Mouse (Mus musculus) embryonic facial prominence, embryonic 13.5 days (tissue): ENCODE measurements around the gene Gm4491. TPM values are rescaled to one million over a fixed set of nuclear protein-coding genes. Genes with fewer than 3 reads are reported as not detected.

Experiments
- ATAC-seq: fragments of 200-750 bp; cut with Nextera tagmentation; 2 replicates; pipeline ENCODE4 v1.8.0; 2017; ENCODE audit warnings: low read depth; ENCODE audit not compliant: insufficient number of reproducible peaks, insufficient read depth, low FRiP score, low TSS enrichment
- H3K27ac ChIP-seq: fragments of 300-500 bp; sonication (generic); 2 replicates; pipeline ENCODE4 v1.5.1; 2015; ENCODE audit warnings: moderate library complexity, mild to moderate bottlenecking, inconsistent platforms
- H3K27me3 ChIP-seq: fragments of 300-500 bp; sonication (generic); 2 replicates; pipeline ENCODE4 v1.6.1; 2015; ENCODE audit warnings: mild to moderate bottlenecking, inconsistent platforms
- H3K36me3 ChIP-seq: fragments of 300-500 bp; sonication (generic); 2 replicates; pipeline ENCODE4 v1.6.1; 2015; ENCODE audit warnings: mild to moderate bottlenecking, inconsistent platforms
- H3K4me1 ChIP-seq: fragments of 300-500 bp; sonication (generic); 2 replicates; pipeline ENCODE4 v1.6.1; 2015; ENCODE audit warnings: inconsistent platforms
- H3K4me2 ChIP-seq: fragments of 300-500 bp; sonication (generic); 2 replicates; pipeline ENCODE4 v1.6.1; 2015; ENCODE audit warnings: moderate library complexity, mild to moderate bottlenecking, inconsistent platforms
- H3K4me3 ChIP-seq: fragments of 300-500 bp; sonication (generic); 2 replicates; pipeline ENCODE4 v1.5.1; 2015; ENCODE audit warnings: mild to moderate bottlenecking, inconsistent platforms
- H3K9ac ChIP-seq: fragments of 300-500 bp; sonication (generic); 2 replicates; pipeline ENCODE4 v1.6.1; 2015; ENCODE audit warnings: mild to moderate bottlenecking, inconsistent platforms
- H3K9me3 ChIP-seq: fragments of 300-500 bp; sonication (generic); 2 replicates; pipeline ENCODE4 v1.6.1; 2016; ENCODE audit warnings: inconsistent platforms
- WGBS: fragments of 180-500 bp; shearing (Covaris S2); methylation state at CpG from one replicate; pipeline ENCODE4 v1.1.7; 2015; ENCODE audit warnings: mixed read lengths; 5-methylcytosine and 5-hydroxymethylcytosine counted together
- polyA plus RNA-seq: library from polyadenylated mRNA; unstranded; fragments of >200 nt; fragmentation: Nextera tagmentation; extraction: Ambion mirVana; gene quantifications from 2 replicates; pipeline ENCODE4 v1.2.1, GENCODE M21; 2015

Gene Gm4491
- 0.13 TPM in 1 of 2 replicates, not detected in the other for polyA plus RNA-seq

- Histone ChIP-seq H3K27me3 (peaks cover 3% of the 10 kb centered on the region; the same call in 1 of the 2 replicates), H3K27ac (0 out of 2 replicates have a peak within 1 kb of the TSS, but pooled peaks have one; percentile 1), H3K4me3 (no peak within 1 kb of the TSS), H3K4me2 (no peak within 1 kb of the TSS), H3K36me3 (no peaks in the 10 kb centered on the region), H3K9me3 (no peaks in the 10 kb centered on the region), H3K4me1 (peaks cover 10% of the 10 kb centered on the region), H3K9ac (no peak within 1 kb of the TSS)
- WGBS = 24% methylated on average over 13 of the region's 13 CpGs
- no peak for ATAC-seq
Measured at GRCm38 (mm10) chr14:57115823-57116544, at the start of gene Gm4491. TSS of gene Gm4491 (minus strand) at chr14:57115883.

- Histone ChIP-seq H3K4me1 (0 out of 2 replicates have a peak, but pooled peaks cover 9% of the 10 kb centered on the region), H3K9ac (0 out of 2 replicates have a peak overlapping the region, but pooled peaks have one; percentile 3), H3K4me3 (no peak overlapping the region), H3K27ac (no peak overlapping the region), H3K9me3 (no peaks in the 10 kb centered on the region), H3K36me3 (no peaks in the 10 kb centered on the region), H3K4me2 (no peak overlapping the region), H3K27me3 (no peaks in the 10 kb centered on the region)
- 40% methylated on average over 2 of the region's 2 CpGs for WGBS
- no peak for ATAC-seq
Measured at GRCm38 (mm10) chr14:57161833-57162232, 46.1 kb upstream of the Gm4491 start.

GRCm38 (mm10) chr14:57161201-57161600 is 45.5 kb upstream of the Gm4491 start:
- H3K27me3 ChIP-seq = no peaks in the 10 kb centered on the region
- H3K4me3 ChIP-seq = no peak overlapping the region
- H3K4me2 ChIP-seq = no peak overlapping the region
- ATAC-seq = no peak
- H3K36me3 ChIP-seq = no peaks in the 10 kb centered on the region
- no peaks in the 10 kb centered on the region for H3K9me3 ChIP-seq
- 74% methylated on average over 4 of the region's 4 CpGs for whole genome bisulfite sequencing
- H3K4me1 ChIP-seq = 0 out of 2 replicates have a peak, but pooled peaks cover 9% of the 10 kb centered on the region
- no peak overlapping the region for H3K9ac ChIP-seq
- no peak overlapping the region for H3K27ac ChIP-seq

GRCm38 (mm10) chr14:57154916-57155315 is 39.2 kb upstream of the Gm4491 start:
- no peak overlapping the region for H3K4me3 ChIP-seq
- H3K4me1 ChIP-seq = 0 out of 2 replicates have a peak, but pooled peaks cover 7% of the 10 kb centered on the region
- no peak overlapping the region for H3K9ac ChIP-seq
- WGBS = 50% methylated on average over 6 of the region's 6 CpGs
- H3K27ac ChIP-seq = no peak overlapping the region
- no peaks in the 10 kb centered on the region for H3K36me3 ChIP-seq
- H3K4me2 ChIP-seq = no peak overlapping the region
- no peaks in the 10 kb centered on the region for H3K9me3 ChIP-seq
- ATAC-seq = no peak
- H3K27me3 ChIP-seq = no peaks in the 10 kb centered on the region

GRCm38 (mm10) chr14:57145741-57146140 is 30.1 kb upstream of the Gm4491 start:
- Histone ChIP-seq H3K27ac (no peak overlapping the region), H3K4me1 (no peaks in the 10 kb centered on the region), H3K9ac (0 out of 2 replicates have a peak overlapping the region, but pooled peaks have one; percentile 28), H3K27me3 (no peaks in the 10 kb centered on the region), H3K4me2 (no peak overlapping the region), H3K9me3 (no peaks in the 10 kb centered on the region), H3K36me3 (no peaks in the 10 kb centered on the region), H3K4me3 (no peak overlapping the region)
- ATAC-seq = no peak
- WGBS = 48% methylated on average over 4 of the region's 4 CpGs

GRCm38 (mm10) chr14:57135265-57135664 is 19.6 kb upstream of the Gm4491 start:
- 69% methylated on average over 8 of the region's 8 CpGs for WGBS
- no peak overlapping the region for H3K9ac ChIP-seq
- H3K27ac ChIP-seq = no peak overlapping the region
- H3K4me2 ChIP-seq = no peak overlapping the region
- H3K9me3 ChIP-seq = no peaks in the 10 kb centered on the region
- H3K4me3 ChIP-seq = no peak overlapping the region
- H3K4me1 ChIP-seq = peaks cover 11% of the 10 kb centered on the region
- H3K36me3 ChIP-seq = no peaks in the 10 kb centered on the region
- ATAC-seq = no peak
- peaks cover 52% of the 10 kb centered on the region for H3K27me3 ChIP-seq

- no peak for ATAC-seq
- H3K9ac ChIP-seq = peak within 1 kb of the TSS; percentile 64
Measured at GRCm38 (mm10) chr14:57133161-57133661, 17.5 kb upstream of the Gm4491 start, which contains the start of gene Gjb6. TSS of gene Gjb6 (minus strand) at chr14:57133611.

GRCm38 (mm10) chr14:57127383-57127782 is 11.7 kb upstream of the Gm4491 start:
- WGBS = 65% methylated on average over 4 of the region's 4 CpGs
- ATAC-seq = no peak

More at GRCm38 (mm10) chr14:57133161-57133661, 17.5 kb upstream of the Gm4491 start, which contains the start of gene Gjb6:
- Histone ChIP-seq H3K4me1 (peaks cover 11% of the 10 kb centered on the region), H3K36me3 (no peaks in the 10 kb centered on the region), H3K4me3 (peak within 1 kb of the TSS; percentile 44), H3K27ac (no peak within 1 kb of the TSS; the same call in 1 of the 2 replicates), H3K9me3 (no peaks in the 10 kb centered on the region), H3K27me3 (peaks cover 52% of the 10 kb centered on the region), H3K4me2 (peak within 1 kb of the TSS; percentile 76)
- under 1% methylated on average over 33 of the region's 33 CpGs for WGBS

GRCm38 (mm10) chr14:57122295-57122694 is 6.6 kb upstream of the Gm4491 start:
- Histone ChIP-seq H3K4me2 (no peak overlapping the region), H3K4me1 (no peaks in the 10 kb centered on the region), H3K4me3 (no peak overlapping the region), H3K27me3 (no peaks in the 10 kb centered on the region), H3K27ac (no peak overlapping the region), H3K36me3 (no peaks in the 10 kb centered on the region), H3K9me3 (no peaks in the 10 kb centered on the region), H3K9ac (no peak overlapping the region)
- WGBS = 84% methylated on average over 7 of the region's 7 CpGs
- ATAC-seq = no peak

More at GRCm38 (mm10) chr14:57127383-57127782, 11.7 kb upstream of the Gm4491 start:
- no peak overlapping the region for H3K27ac ChIP-seq
- no peaks in the 10 kb centered on the region for H3K36me3 ChIP-seq
- H3K9me3 ChIP-seq = no peaks in the 10 kb centered on the region
- H3K4me1 ChIP-seq = no peaks in the 10 kb centered on the region
- H3K4me2 ChIP-seq = no peak overlapping the region
- no peak overlapping the region for H3K9ac ChIP-seq
- no peak overlapping the region for H3K4me3 ChIP-seq
- peaks cover 12% of the 10 kb centered on the region for H3K27me3 ChIP-seq

GRCm38 (mm10) chr14:57109194-57109593 is 6.5 kb downstream of the Gm4491 start:
- Histone ChIP-seq H3K36me3 (no peaks in the 10 kb centered on the region), H3K4me3 (no peak overlapping the region), H3K4me2 (no peak overlapping the region), H3K9me3 (no peaks in the 10 kb centered on the region), H3K4me1 (peaks cover 20% of the 10 kb centered on the region), H3K27ac (no peak overlapping the region), H3K9ac (no peak overlapping the region), H3K27me3 (peaks cover 47% of the 10 kb centered on the region)
- no peak for ATAC-seq
- WGBS = 9% methylated on average over 4 of the region's 4 CpGs

GRCm38 (mm10) chr14:57107916-57108315 is 7.8 kb downstream of the Gm4491 start:
- Histone ChIP-seq H3K4me3 (no peak overlapping the region), H3K36me3 (no peaks in the 10 kb centered on the region), H3K4me2 (no peak overlapping the region), H3K9me3 (no peaks in the 10 kb centered on the region), H3K27ac (no peak overlapping the region), H3K4me1 (peaks cover 22% of the 10 kb centered on the region), H3K27me3 (peaks cover 56% of the 10 kb centered on the region), H3K9ac (no peak overlapping the region)
- ATAC-seq = no peak
- WGBS = 70% methylated on average over 5 of the region's 5 CpGs

- ATAC-seq = no peak
- Histone ChIP-seq H3K9ac (no peak overlapping the region), H3K4me2 (no peak overlapping the region), H3K4me1 (peaks cover 21% of the 10 kb centered on the region), H3K36me3 (no peaks in the 10 kb centered on the region), H3K4me3 (no peak overlapping the region), H3K27me3 (peaks cover 65% of the 10 kb centered on the region), H3K27ac (no peak overlapping the region), H3K9me3 (no peaks in the 10 kb centered on the region)
- WGBS = 78% methylated on average over 8 of the region's 8 CpGs
Measured at GRCm38 (mm10) chr14:57107091-57107490, 8.6 kb downstream of the Gm4491 start.
